Mouse (Mus musculus) lung, postnatal 36 days (tissue): ENCODE results near the gene Gm5134.

ENCODE experiments used
- DNase-seq: peaks from one replicate; pipeline ENCODE4 v3.0.0; 2022; ENCODE audit warnings: mixed read lengths

The Gm5134 gene

DNA sequence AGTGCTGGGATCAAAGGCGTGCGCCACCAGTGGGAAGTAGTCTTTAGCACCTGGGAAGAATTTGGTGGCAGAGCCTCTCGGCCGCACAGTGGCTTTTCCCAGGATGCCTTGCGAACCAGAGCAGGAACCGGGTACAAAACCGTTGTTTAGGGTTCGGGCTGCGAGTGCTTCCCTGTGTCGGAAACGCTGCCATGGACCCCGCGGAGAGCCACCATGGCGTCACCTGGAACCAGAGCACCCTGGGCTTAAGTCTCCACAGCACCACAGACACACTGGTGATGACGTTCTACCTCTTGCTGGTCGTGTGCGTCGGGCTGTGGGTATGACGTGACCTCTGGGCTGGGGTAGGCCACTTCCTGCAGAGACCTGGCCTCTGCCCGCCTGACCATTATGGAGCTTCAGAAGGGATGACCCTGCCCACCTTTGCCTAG lies at the start of gene Gm5134:
TSS of gene Gm5134 (plus strand) at position 134 of the 431 bp plus-strand sequence.
- no peak for DNase-seq

- no peak for DNase-seq
These were observed 47.4 kb upstream of the Gm5134 start for GRCm38 (mm10) chr10:75906882-75907281.

DNA sequence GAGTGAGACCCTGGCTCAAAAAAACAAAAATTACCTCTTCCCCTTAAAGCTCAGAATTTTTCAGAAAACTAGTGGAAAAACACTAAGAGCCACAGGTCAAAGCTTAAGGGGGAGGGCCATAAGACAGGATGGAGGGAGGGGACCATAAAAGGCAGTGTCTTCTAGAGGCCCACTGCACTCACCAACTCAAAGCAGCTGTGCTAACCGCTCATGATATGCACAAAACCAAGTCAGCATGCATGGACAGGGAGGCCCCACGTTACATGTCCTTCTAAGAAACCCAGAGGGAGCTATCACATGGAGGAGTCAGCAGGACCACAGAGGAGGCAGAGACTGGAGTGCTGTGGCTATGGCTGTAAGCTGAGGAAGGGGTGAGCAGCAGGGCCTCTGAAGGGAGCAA lies 43.6 kb upstream of the Gm5134 start:
- no peak for DNase-seq

DNA sequence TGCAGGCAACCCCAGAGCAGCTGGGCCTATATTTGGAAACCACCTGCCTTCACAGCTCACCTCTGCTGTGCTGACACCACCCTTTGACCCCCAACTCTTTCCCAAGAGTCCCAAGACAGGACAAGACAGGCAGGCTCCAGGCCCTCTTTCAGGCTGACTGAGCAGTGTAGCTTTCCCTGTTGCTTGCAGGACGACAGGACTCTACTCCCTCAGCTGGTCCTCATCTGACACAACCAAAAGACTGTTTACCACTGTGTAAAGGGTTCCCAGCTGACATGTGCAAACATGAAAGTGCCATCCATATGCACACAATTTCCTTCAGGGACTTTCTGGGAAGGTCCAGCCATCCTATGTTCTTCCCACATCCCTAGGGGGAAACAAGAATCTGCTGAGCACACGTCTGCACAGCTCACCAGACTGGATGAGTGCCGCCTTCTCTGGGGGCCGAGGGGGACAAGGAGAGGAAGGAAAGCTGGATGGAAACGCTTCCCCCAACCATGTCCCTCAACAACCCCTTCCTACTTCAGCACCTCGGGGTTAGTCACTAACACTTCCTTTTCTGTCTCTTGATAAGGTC lies 41.2 kb upstream of the Gm5134 start:
- no peak for DNase-seq

- peak; percentile 60 for DNase-seq
These were observed 38.8 kb upstream of the Gm5134 start for GRCm38 (mm10) chr10:75915557-75915956.

DNA sequence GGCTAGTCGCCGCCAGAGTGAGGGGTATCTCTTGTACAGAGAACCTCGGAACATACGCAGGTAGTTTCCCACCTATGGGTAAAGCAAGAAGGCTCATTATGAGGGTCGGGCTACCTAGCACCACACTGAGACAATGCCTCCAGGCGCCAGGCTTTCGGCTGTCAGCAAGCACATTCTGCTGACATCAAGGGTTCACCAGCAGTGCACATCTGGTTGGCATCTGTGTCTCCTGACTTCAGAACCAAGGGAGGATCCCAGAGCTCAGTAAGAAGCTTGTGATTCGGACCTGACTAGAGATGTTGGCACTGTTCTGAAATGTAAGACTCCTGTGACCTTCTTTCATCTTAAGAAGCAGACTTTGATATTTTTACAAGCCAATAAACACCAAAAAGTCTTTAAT lies 37.5 kb upstream of the Gm5134 start:
- DNase-seq = no peak

GRCm38 (mm10) chr10:75919026-75919425 lies 35.3 kb upstream of the Gm5134 start:
- peak; percentile 74 for DNase-seq

DNA sequence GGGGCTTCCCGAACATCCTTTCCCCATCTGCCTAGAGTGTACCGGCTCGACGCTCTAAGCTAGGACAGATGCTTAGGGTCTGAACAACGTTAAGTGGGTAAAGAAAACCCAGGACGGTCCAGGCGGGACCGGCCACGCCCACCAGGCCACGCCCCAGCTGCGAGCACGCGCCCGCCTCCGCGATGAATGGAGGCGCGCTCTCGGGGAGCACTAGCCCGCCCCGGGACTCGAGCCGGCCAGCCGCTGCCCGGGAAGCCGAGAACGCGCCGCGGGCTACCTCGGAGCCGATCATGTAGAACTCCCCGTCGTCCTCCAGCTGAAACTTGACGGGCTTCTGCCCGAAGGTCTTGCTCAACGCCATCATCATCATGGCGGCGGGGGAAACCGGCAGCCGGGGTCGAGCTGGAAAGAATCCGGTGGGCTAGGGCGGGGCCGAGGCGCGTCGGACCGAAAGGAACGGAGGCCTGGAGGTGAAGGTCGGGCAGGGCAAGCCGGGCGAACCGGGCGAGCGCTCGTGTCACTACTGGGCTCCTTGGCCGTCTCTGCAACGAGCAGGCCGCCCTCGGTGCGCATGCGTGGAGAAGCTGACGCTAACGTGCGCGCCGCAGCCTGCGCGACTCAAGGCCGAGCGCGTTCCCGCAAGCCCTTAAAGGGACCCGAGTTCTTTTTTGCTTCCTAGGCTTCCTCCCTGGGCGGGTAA lies 33.1 kb upstream of the Gm5134 start, which contains the start of gene Smarcb1:
TSS of gene Smarcb1 (minus strand) at position 592 of the 700 bp plus-strand sequence.
- peak; percentile 97 for DNase-seq

- no peak for DNase-seq
These were observed 32.4 kb upstream of the Gm5134 start for GRCm38 (mm10) chr10:75921726-75922560.

DNA sequence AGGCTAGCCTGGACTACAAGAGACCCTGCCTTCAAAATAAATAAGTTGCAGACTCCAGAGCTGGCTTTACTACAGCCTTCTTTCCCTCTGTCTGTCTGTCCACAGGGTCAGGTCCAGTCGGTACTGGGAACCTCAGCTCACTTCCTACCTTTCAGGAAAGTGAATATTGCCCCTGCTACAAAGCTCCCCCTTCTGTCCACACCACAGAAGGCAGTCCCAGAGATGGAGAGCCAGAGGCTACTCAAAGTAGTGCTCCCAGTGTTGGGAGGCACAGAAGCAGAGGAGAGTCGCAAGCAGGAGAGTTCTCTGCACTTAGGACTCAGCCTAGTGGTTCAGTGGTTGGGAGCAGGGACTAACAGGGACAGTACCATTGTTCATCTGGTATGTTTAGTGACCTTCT lies 30.0 kb upstream of the Gm5134 start:
- DNase-seq = peak; percentile 49

GRCm38 (mm10) chr10:75926396-75926795 lies 27.9 kb upstream of the Gm5134 start:
- DNase-seq = no peak

DNA sequence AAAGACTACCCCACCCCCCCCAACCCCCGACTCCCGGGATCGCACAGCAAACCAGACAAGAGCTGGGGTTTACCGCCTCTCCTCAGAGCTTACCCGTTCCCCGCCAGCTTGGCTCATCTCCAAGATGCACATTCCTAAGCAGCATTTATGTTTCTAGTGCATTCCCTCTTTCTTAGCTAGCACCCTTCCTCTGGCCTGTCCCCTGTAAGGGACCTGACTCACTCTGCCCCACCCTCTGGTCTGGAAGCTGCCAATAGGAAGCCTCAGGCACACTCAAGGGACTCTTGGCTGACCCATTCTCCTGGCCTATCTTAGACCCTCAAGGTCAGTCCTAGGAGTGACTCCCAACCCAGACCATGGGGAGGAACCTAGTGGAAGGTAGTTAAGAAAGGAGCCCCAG lies 24.0 kb upstream of the Gm5134 start:
- DNase-seq = peak; percentile 55

GRCm38 (mm10) chr10:75931311-75931710 lies 23.0 kb upstream of the Gm5134 start:
- no peak for DNase-seq

DNA sequence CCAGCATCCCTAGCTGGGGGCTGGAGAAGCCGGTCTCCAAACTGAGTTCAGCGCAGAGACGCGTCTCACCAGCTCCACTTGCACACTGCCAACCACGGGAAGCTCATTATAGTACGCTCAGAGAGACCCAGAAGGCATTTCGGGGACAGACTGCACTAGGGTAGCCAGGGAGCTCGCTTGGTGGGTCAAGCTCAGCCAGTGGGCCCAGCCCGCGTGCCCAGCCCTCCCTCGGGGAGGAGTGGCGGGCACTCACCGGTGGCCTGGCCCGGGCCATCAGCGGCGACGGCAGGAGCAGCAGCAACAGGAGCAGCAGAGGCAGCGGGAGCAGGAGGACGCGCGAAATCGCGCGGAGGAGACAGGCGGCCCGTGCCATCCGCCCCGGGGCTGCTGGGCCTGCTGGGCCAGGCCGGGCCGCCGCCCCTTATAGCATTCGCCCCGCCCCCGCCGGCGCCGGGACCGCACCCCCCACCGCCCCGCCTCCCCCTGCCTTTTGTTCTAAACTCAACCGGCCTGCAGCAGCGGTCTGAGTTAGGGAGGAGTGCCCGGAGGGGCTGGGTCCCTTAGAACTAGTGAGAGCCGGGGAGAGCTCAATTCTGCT lies 22.1 kb upstream of the Gm5134 start:
- peak; percentile 56 for DNase-seq

- no peak for DNase-seq
These were observed 21.4 kb upstream of the Gm5134 start, which contains the start of gene Chchd10 for GRCm38 (mm10) chr10:75932891-75933290. Chchd10 (plus strand) TSS chr10:75933130.

- DNase-seq = no peak
These were observed 19.3 kb upstream of the Gm5134 start for GRCm38 (mm10) chr10:75934991-75935390.

GRCm38 (mm10) chr10:75935680-75936541 lies 18.4 kb upstream of the Gm5134 start, which contains the start of gene Mmp11:
Mmp11 (minus strand) TSS chr10:75936496.
- DNase-seq = peak; percentile 82

GRCm38 (mm10) chr10:75936909-75937667 lies 17.2 kb upstream of the Gm5134 start:
- DNase-seq = no peak

DNA sequence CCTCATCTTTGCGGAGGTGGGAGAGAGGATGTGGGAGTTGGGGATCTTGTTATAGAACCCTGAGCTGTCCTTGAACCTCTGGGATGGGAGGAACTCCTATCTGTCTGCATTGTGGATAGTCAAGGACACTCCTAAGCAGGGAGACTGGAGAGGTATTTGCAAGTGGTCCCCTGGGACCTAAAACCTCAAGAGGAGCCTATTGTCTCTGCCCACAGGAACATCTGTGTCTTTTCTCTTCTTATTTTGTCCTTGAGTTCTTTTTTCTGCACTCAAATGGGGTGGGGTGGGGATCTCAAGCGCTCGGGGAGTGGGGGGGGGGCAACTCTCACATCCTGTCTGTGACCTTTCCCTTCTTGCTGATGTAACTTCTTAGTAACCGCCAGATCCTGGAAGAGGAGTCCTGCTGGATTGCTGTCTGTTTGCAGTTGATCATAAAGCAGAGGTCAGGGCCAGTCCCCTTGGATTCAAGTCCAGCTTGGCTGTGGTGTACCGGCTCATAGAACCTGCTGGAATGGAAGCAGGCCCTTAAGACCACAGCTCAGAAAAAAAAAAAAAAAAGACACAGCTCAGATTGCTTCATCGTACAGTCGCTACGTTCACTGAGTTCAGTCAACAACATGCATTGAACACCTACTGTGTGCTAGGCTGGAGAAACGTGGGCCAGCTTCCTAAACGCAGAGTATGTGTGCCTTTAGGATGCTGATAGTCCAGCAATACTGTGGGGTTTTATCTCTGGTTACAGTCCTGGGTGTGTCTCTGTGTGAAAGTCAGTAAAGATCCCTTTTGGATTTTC lies 16.3 kb upstream of the Gm5134 start:
- no peak for DNase-seq

- no peak for DNase-seq
These were observed 14.7 kb upstream of the Gm5134 start for GRCm38 (mm10) chr10:75939481-75940234.
